Mouse (Mus musculus) lung, embryonic 14.5 days (tissue): ENCODE measurements around the gene Mia. TPM values are rescaled to one million over a fixed set of nuclear protein-coding genes. Genes with fewer than 3 reads are reported as not detected.

Experiments used
- ATAC-seq: fragments of 200-750 bp; cut with Nextera tagmentation; 2 replicates; pipeline ENCODE4 v1.8.0; 2017; ENCODE audit warnings: mild to moderate bottlenecking, moderate TSS enrichment, moderate library complexity; ENCODE audit not compliant: insufficient read depth
- DNase-seq: peaks from one replicate; pipeline ENCODE4 v3.0.0-alpha.2; 2015
- H3K27ac ChIP-seq: fragments of 300-500 bp; sonication (generic); 2 replicates; pipeline ENCODE4 v1.5.1; 2014; ENCODE audit warnings: low read depth, mild to moderate bottlenecking, moderate library complexity
- H3K27me3 ChIP-seq: fragments of 300-500 bp; sonication (generic); 2 replicates; pipeline ENCODE4 v1.6.1; 2014; ENCODE audit warnings: low read length, control low read depth; ENCODE audit not compliant: insufficient read depth
- H3K36me3 ChIP-seq: fragments of 300-500 bp; sonication (generic); 2 replicates; pipeline ENCODE4 v1.6.1; 2014; ENCODE audit warnings: control low read depth; ENCODE audit not compliant: insufficient read depth
- H3K4me1 ChIP-seq: fragments of 300-500 bp; sonication (generic); 2 replicates; pipeline ENCODE4 v1.6.1; 2014; ENCODE audit warnings: antibody characterized with exemption, control low read depth; ENCODE audit not compliant: insufficient read depth
- H3K4me2 ChIP-seq: fragments of 300-500 bp; sonication (generic); 2 replicates; pipeline ENCODE4 v1.6.1; 2014; ENCODE audit warnings: mild to moderate bottlenecking
- H3K4me3 ChIP-seq: fragments of 300-500 bp; sonication (generic); 2 replicates; pipeline ENCODE4 v1.5.1; 2014; ENCODE audit warnings: low read depth, low read length
- H3K9ac ChIP-seq: fragments of 300-500 bp; sonication (generic); 2 replicates; pipeline ENCODE4 v1.6.1; 2014
- H3K9me3 ChIP-seq: fragments of 300-500 bp; sonication (generic); 2 replicates; pipeline ENCODE4 v1.6.1; 2016; ENCODE audit warnings: low read depth, low read length, control low read depth
- CTCF ChIP-seq: IDR thresholded peaks from 2 replicates; pipeline ENCODE4 v1.5.1; 2016; ENCODE audit warnings: antibody characterized with exemption, low read depth
- WGBS: fragments of 180-500 bp; shearing (Covaris S2); extraction: QIAGEN DNeasy Blood & Tissue Kit; methylation state at CpG from one replicate; pipeline ENCODE4 v1.1.7; 2014; 5-methylcytosine and 5-hydroxymethylcytosine counted together
- polyA plus RNA-seq: library from polyadenylated mRNA; unstranded; fragments of >200 nt; fragmentation: Nextera tagmentation; extraction: Ambion mirVana; gene quantifications from 2 replicates; pipeline ENCODE4 v1.2.1, GENCODE M21; 2014

Gene Mia
- polyA plus RNA-seq, 1 experiment from 2014 or later = 155 TPM

DNA sequence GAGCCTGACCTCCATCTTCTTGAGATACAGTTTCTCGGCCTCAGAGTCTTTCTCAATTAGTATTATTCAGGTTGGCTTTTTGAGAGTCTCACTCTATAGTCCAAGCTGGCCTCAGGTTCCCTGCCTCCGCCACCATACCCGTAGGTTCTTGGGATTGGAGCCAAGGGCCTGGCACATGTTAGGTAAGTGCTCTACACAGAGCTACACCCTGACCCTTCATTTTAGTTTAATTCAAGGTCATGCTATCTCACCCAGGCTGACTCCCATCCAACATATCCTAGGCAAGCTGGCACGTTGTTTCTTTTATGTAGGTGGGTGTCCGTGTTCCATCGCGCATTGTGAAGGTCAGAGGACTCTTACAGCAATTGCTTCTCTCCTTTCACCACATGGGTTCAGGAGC, 6.1 kb downstream of the Mia start:
- Histone ChIP-seq H3K27ac (no peak overlapping the region), H3K4me3 (no peak overlapping the region), H3K9me3 (no peaks in the 10 kb centered on the region), H3K4me1 (peaks cover 9% of the 10 kb centered on the region), H3K36me3 (peaks cover 49% of the 10 kb centered on the region), H3K9ac (no peak overlapping the region), H3K27me3 (no peaks in the 10 kb centered on the region), H3K4me2 (no peak overlapping the region)
- TF ChIP-seq CTCF = no peak
- WGBS = 91% methylated on average over 7 of the region's 7 CpGs
- no peak for ATAC-seq
- DNase-seq = no peak

DNA sequence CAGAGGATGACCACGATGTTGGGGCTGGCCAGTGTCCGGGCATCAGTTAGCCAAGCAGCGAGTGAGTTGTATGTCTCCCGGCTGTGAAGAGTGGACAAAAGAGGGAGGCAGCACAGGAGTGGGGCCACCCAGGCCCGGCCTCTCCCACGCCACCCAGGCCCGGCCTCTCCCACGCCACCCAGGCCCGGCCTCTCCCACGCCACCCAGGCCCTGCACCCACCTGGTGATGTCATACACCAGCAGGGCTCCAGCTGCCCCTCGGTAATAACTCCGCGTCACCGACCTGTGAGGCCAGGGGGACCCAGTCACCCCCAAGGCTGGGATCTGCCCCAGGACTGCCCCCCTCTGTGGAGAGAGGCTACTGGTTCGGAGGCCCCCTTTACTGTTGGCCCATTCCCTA, 6.5 kb downstream of the Mia start:
- Histone ChIP-seq H3K27me3 (no peaks in the 10 kb centered on the region), H3K36me3 (peaks cover 49% of the 10 kb centered on the region), H3K4me2 (no peak overlapping the region), H3K4me3 (no peak overlapping the region), H3K9me3 (no peaks in the 10 kb centered on the region), H3K27ac (no peak overlapping the region), H3K4me1 (peaks cover 9% of the 10 kb centered on the region), H3K9ac (no peak overlapping the region)
- WGBS = 90% methylated on average over 15 of the region's 15 CpGs
- DNase-seq (no peak), ATAC-seq (no peak)
- no peak for TF ChIP-seq CTCF

GRCm38 (mm10) chr7:27170981-27171380, 10.0 kb downstream of the Mia start:
- H3K9me3 ChIP-seq = no peaks in the 10 kb centered on the region
- no peak overlapping the region for H3K27ac ChIP-seq
- no peak overlapping the region for H3K9ac ChIP-seq
- H3K27me3 ChIP-seq = no peaks in the 10 kb centered on the region
- DNase-seq (no peak), ATAC-seq (no peak)
- H3K4me1 ChIP-seq = no peaks in the 10 kb centered on the region
- 86% methylated on average over 3 of the region's 3 CpGs for WGBS
- H3K4me3 ChIP-seq = no peak overlapping the region
- H3K4me2 ChIP-seq = no peak overlapping the region
- TF ChIP-seq CTCF = no peak
- peaks cover 49% of the 10 kb centered on the region for H3K36me3 ChIP-seq

GRCm38 (mm10) chr7:27168371-27168770, 12.6 kb downstream of the Mia start:
- ATAC-seq = no peak
- Histone ChIP-seq H3K4me1 (peaks cover 14% of the 10 kb centered on the region), H3K9ac (no peak overlapping the region), H3K27ac (no peak overlapping the region), H3K4me3 (no peak overlapping the region), H3K27me3 (no peaks in the 10 kb centered on the region), H3K36me3 (peaks cover 46% of the 10 kb centered on the region), H3K9me3 (no peaks in the 10 kb centered on the region), H3K4me2 (no peak overlapping the region)
- DNase-seq = no peak
- WGBS = 84% methylated on average over 5 of the region's 5 CpGs
- TF ChIP-seq CTCF = no peak

DNA sequence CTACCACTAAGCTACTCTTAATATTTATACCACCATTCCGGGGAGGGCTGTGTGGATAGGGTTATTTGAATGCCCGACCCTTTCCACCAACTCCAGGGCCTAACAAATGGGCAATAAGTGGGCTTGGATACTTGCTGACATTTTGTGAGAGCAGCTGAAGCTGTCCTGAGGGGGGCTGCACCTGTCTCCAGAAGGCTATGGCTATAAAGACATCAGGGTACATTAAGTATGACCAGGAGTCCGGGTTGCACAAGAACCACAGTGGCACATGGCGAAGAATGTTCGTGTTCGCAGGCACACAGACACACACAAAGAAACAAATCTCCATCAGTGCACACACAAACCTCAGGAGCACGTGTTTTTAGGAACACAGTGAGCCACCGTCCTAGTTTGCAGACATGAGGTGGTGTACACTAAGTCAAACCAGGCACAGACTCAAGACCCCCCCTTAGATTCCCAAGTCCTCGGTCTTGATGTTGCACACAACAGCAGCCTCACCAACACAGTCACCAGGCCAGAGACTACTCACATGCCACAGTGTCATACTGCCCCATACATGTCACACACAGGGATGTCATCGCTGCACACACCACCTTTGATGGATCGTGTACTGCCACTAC, 13.4 kb downstream of the Mia start:
- Histone ChIP-seq H3K27ac (peak overlapping the region; percentile 98; the same call in 1 of the 2 replicates), H3K4me1 (peaks cover 18% of the 10 kb centered on the region), H3K9me3 (no peaks in the 10 kb centered on the region), H3K4me2 (peak overlapping the region; percentile 82), H3K4me3 (peak overlapping the region; percentile 71), H3K27me3 (no peaks in the 10 kb centered on the region), H3K9ac (peak overlapping the region; percentile 85), H3K36me3 (peaks cover 46% of the 10 kb centered on the region)
- ATAC-seq (no peak), DNase-seq (no peak)
- no peak for TF ChIP-seq CTCF
- 70% methylated on average over 11 of the region's 11 CpGs for WGBS

GRCm38 (mm10) chr7:27166614-27167474, 14.1 kb downstream of the Mia start, which contains the start of gene Egln2:
TSS of gene Egln2 (minus strand) at chr7:27166802.
- Histone ChIP-seq H3K27me3 (no peaks in the 10 kb centered on the region), H3K9me3 (no peaks in the 10 kb centered on the region), H3K27ac (peak within 1 kb of the TSS; percentile 98), H3K9ac (peak within 1 kb of the TSS; percentile 85), H3K4me2 (peak within 1 kb of the TSS; percentile 82), H3K36me3 (peaks cover 46% of the 10 kb centered on the region), H3K4me1 (peaks cover 18% of the 10 kb centered on the region), H3K4me3 (peak within 1 kb of the TSS; percentile 71)
- DNase-seq (peak; percentile 96), ATAC-seq (peak; percentile 86)
- WGBS = 2% methylated on average over 54 of the region's 61 CpGs
- no peak for TF ChIP-seq CTCF

DNA sequence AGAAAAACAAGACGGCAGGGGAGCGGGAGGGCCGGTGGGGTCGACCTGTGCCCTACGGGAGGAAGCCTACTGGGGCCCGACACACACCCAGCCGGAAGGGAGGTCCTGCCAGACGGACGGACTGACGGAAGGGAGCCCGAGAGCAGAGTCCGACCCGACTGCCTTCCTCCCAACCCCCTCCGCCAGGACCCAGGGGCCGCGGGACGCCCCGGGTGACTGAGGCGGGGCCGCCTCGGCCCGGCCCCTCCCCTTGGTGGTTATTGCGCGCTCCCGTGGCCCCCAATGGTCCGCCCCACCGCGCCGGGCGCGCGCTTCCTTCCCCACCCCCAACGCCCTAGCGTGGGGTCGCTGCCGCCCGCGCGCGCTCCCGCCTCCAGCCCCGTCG, 14.7 kb downstream of the Mia start:
- ATAC-seq (peak; percentile 72), DNase-seq (peak; percentile 92)
- Histone ChIP-seq H3K27ac (peak overlapping the region; percentile 98), H3K4me2 (peak overlapping the region; percentile 82), H3K9me3 (no peaks in the 10 kb centered on the region), H3K9ac (peak overlapping the region; percentile 85), H3K4me3 (peak overlapping the region; percentile 71), H3K27me3 (no peaks in the 10 kb centered on the region), H3K4me1 (peaks cover 18% of the 10 kb centered on the region), H3K36me3 (peaks cover 46% of the 10 kb centered on the region)
- WGBS = under 1% methylated on average over 43 of the region's 43 CpGs
- TF ChIP-seq CTCF = no peak
